Mouse (Mus musculus) heart, postnatal 4 days (tissue): ENCODE results near the gene Ccpg1os. TPM values are rescaled to one million over a fixed set of nuclear protein-coding genes. Genes with fewer than 3 reads are reported as not detected.

Source experiments
- microRNA-seq, 2 experiments: library from miRNA; unstranded; fragments of <30 nt; microRNA quantifications; one replicate each; pipeline ENCODE4 v1.2.0; 2021 to 2022
- total RNA-seq, 2 experiments: library from RNA; stranded (reverse); gene quantifications; 2 replicates each; pipeline ENCODE4 v1.2.3; 2021

Ccpg1os gene
- total RNA-seq, 2 experiments from 2014 or later: 4.6 to 5.3 TPM

Small RNA genes within 50 kb of the gene (microRNA-seq; reads per million reads assigned to microRNA genes)
- gene Gm27353: 0 reads per million in 2 experiments

Other genes starting within 250 kb of the Ccpg1os start
- gene Prtg, start 178.5 kb downstream of the Ccpg1os start, total RNA-seq: under 1 TPM; 0.36 to 0.57 TPM
- gene Pygo1, start 59.7 kb downstream of the Ccpg1os start, total RNA-seq: 1 to 10 TPM; 7.0 to 7.1 TPM
- under 1 TPM; 0.32 to 0.88 TPM for gene Dyx1c1, start 26.6 kb downstream of the Ccpg1os start, total RNA-seq
- not detected for gene Gm44503, start 26.5 kb downstream of the Ccpg1os start, total RNA-seq
- gene Ccpg1, start within 50 bp of the Ccpg1os start, total RNA-seq: 10 to 100 TPM; 29.8 to 31.4 TPM
- gene Pigb, start 55.0 kb upstream of the Ccpg1os start, total RNA-seq: 1 to 10 TPM; 4.5 to 5.3 TPM
- 1 to 10 TPM; 3.4 to 3.7 TPM for gene Rab27a, start 59.5 kb upstream of the Ccpg1os start, total RNA-seq
- not detected for gene Khdc3, start 116.5 kb upstream of the Ccpg1os start, total RNA-seq
- gene Gm20509, start 117.1 kb upstream of the Ccpg1os start, total RNA-seq: not detected
- 10 to 100 TPM; 61.8 to 61.9 TPM for gene Rsl24d1, start 128.0 kb upstream of the Ccpg1os start, total RNA-seq